Mouse (Mus musculus) spleen, adult 2 months (tissue): ENCODE data around the gene Foxf1.

Source experiments
- CTCF ChIP-seq: fragments of 200-500 bp; IDR thresholded peaks from 2 replicates; pipeline ENCODE4 v1.5.1; 2011; ENCODE audit warnings: mild to moderate bottlenecking, inconsistent platforms; ENCODE audit not compliant: insufficient read depth, insufficient read length, insufficient replicate concordance; ENCODE audit errors: extremely low read depth
- POLR2A ChIP-seq: fragments of 200-500 bp; IDR thresholded peaks from 2 replicates; pipeline ENCODE4 v1.6.1; 2011; ENCODE audit warnings: low read depth, low read length, inconsistent platforms

DNA sequence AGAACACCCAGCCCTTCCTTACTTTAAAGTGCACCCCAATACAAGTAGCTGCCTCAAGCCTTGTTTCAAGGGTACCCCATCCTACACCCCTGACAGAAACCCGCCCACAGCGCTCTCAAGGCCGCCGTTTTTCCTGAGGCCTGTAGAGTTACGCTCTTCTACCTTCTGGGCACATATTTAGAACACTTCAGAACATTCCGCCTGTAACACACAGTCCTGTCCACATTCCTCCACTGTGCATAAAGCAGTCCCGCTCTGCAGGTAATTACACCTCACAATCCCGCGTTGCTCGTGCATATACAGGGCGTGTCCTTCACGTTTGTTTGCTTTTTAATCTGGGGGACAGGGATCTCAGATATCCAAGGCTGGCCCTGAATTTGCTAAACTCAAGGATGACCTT, 4.2 kb upstream of the Foxf1 start:
- TF ChIP-seq CTCF: no peak
- no peak for TF ChIP-seq POLR2A
